Mouse (Mus musculus) neural tube, embryonic 15.5 days (tissue): ENCODE measurements around the gene Ptcd2. TPM values are rescaled to one million over a fixed set of nuclear protein-coding genes. Genes with fewer than 3 reads are reported as not detected.

ENCODE experiments used
- ATAC-seq: fragments of 200-750 bp; cut with Nextera tagmentation; 2 replicates; pipeline ENCODE4 v1.8.0; 2017; ENCODE audit warnings: mild to moderate bottlenecking, moderate TSS enrichment, moderate library complexity; ENCODE audit not compliant: low FRiP score
- H3K27ac ChIP-seq: fragments of 300-500 bp; sonication (generic); replicated peaks from 2 replicates; pipeline ENCODE4 v1.5.1; 2015; ENCODE audit warnings: mild to moderate bottlenecking, inconsistent platforms
- H3K27me3 ChIP-seq: fragments of 300-500 bp; sonication (generic); replicated peaks from 2 replicates; pipeline ENCODE4 v1.6.1; 2015; ENCODE audit warnings: inconsistent platforms
- H3K36me3 ChIP-seq: fragments of 300-500 bp; sonication (generic); 2 replicates; pipeline ENCODE4 v1.6.1; 2015; ENCODE audit warnings: inconsistent platforms
- H3K4me1 ChIP-seq: fragments of 300-500 bp; sonication (generic); 2 replicates; pipeline ENCODE4 v1.6.1; 2015; ENCODE audit warnings: inconsistent platforms
- H3K4me2 ChIP-seq: fragments of 300-500 bp; sonication (generic); 2 replicates; pipeline ENCODE4 v1.6.1; 2015; ENCODE audit warnings: inconsistent platforms, mild to moderate bottlenecking, moderate library complexity
- H3K4me3 ChIP-seq: fragments of 300-500 bp; sonication (generic); replicated peaks from 2 replicates; pipeline ENCODE4 v1.5.1; 2015; ENCODE audit warnings: mild to moderate bottlenecking, inconsistent platforms
- H3K9ac ChIP-seq: fragments of 300-500 bp; sonication (generic); replicated peaks from 2 replicates; pipeline ENCODE4 v1.6.1; 2015; ENCODE audit warnings: mild to moderate bottlenecking, inconsistent platforms
- H3K9me3 ChIP-seq: fragments of 300-500 bp; sonication (generic); replicated peaks from 2 replicates; pipeline ENCODE4 v1.6.1; 2016; ENCODE audit warnings: inconsistent platforms
- WGBS: fragments of 180-500 bp; shearing (Covaris S2); methylation state at CpG from one replicate; pipeline ENCODE4 v1.1.7; 2015; ENCODE audit warnings: mixed read lengths; 5-methylcytosine and 5-hydroxymethylcytosine counted together
- polyA plus RNA-seq: library from polyadenylated mRNA; unstranded; fragments of >200 nt; fragmentation: Nextera tagmentation; extraction: Ambion mirVana; gene quantifications from 2 replicates; pipeline ENCODE4 v1.2.1, GENCODE M21; 2015

Ptcd2 gene
- polyA plus RNA-seq, 1 experiment from 2014 or later: 59.6 TPM

DNA sequence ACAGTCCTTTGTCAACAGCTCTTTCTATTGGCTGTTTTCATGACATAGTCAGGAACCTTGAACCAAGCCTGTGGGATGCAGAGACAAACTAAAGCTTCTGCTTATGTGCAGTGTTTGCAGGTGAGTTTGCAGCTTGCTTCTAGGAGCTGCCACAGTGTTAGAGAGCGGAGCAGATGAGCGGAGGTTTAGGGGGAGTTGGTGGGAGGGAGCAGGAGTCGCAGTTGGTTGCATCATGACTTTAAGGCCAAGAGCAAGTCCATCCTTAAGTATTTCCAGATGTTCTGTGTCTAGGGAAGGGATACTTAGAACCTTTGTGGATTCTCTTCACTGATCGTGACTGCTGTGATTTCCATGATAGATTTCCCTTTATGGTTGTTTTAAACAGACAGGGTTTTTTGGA is 29.7 kb upstream of the Ptcd2 start:
- no peak overlapping the region for H3K4me2 ChIP-seq
- H3K9me3 ChIP-seq: no peaks in the 10 kb centered on the region
- no peak overlapping the region for H3K9ac ChIP-seq
- H3K4me1 ChIP-seq: 0 out of 2 replicates have a peak, but pooled peaks cover 3% of the 10 kb centered on the region
- WGBS: 88% methylated on average over 4 of the region's 4 CpGs
- no peaks in the 10 kb centered on the region for H3K36me3 ChIP-seq
- no peak for ATAC-seq
- H3K27ac ChIP-seq: no peak overlapping the region
- no peak overlapping the region for H3K4me3 ChIP-seq
- no peaks in the 10 kb centered on the region for H3K27me3 ChIP-seq

GRCm38 (mm10) chr13:99373684-99374083 is 29.2 kb upstream of the Ptcd2 start:
- no peak for ATAC-seq
- Histone ChIP-seq H3K4me2 (no peak overlapping the region), H3K36me3 (no peaks in the 10 kb centered on the region), H3K9ac (no peak overlapping the region), H3K4me1 (0 out of 2 replicates have a peak, but pooled peaks cover 3% of the 10 kb centered on the region), H3K27me3 (no peaks in the 10 kb centered on the region), H3K9me3 (no peaks in the 10 kb centered on the region), H3K27ac (no peak overlapping the region), H3K4me3 (no peak overlapping the region)
- 81% methylated on average over 7 of the region's 7 CpGs for WGBS

DNA sequence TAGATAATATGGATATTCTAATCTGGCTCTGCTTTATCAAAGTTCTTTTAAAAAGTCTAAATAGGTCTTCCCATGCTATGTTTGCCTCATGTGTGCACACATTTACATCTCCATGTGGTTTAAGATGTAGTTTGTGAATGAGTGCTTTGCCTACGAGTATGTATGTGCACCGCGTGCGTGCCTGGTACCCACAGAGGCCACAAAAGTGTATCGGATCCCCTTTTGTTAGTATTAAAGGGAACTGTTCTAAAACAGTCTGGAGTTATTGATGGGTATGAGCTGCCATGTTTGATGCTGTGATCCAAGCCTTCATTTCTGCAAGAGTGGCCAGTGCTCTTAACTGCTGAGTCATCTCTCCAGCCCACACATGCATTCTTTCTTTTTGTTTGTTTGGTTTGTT is 26.8 kb upstream of the Ptcd2 start:
- Histone ChIP-seq H3K27ac (no peak overlapping the region), H3K9ac (no peak overlapping the region), H3K4me2 (no peak overlapping the region), H3K36me3 (no peaks in the 10 kb centered on the region), H3K4me1 (0 out of 2 replicates have a peak, but pooled peaks cover 3% of the 10 kb centered on the region), H3K4me3 (no peak overlapping the region), H3K27me3 (no peaks in the 10 kb centered on the region), H3K9me3 (no peaks in the 10 kb centered on the region)
- ATAC-seq: no peak
- 81% methylated on average over 5 of the region's 5 CpGs for WGBS

GRCm38 (mm10) chr13:99369103-99369502 is 24.6 kb upstream of the Ptcd2 start:
- H3K9ac ChIP-seq: no peak overlapping the region
- H3K4me3 ChIP-seq: no peak overlapping the region
- no peak overlapping the region for H3K4me2 ChIP-seq
- H3K27ac ChIP-seq: no peak overlapping the region
- H3K9me3 ChIP-seq: no peaks in the 10 kb centered on the region
- no peak for ATAC-seq
- no peaks in the 10 kb centered on the region for H3K4me1 ChIP-seq
- H3K36me3 ChIP-seq: peaks cover 5% of the 10 kb centered on the region; the same call in 1 of the 2 replicates
- H3K27me3 ChIP-seq: no peaks in the 10 kb centered on the region
- WGBS: 51% methylated on average over 12 of the region's 12 CpGs

DNA sequence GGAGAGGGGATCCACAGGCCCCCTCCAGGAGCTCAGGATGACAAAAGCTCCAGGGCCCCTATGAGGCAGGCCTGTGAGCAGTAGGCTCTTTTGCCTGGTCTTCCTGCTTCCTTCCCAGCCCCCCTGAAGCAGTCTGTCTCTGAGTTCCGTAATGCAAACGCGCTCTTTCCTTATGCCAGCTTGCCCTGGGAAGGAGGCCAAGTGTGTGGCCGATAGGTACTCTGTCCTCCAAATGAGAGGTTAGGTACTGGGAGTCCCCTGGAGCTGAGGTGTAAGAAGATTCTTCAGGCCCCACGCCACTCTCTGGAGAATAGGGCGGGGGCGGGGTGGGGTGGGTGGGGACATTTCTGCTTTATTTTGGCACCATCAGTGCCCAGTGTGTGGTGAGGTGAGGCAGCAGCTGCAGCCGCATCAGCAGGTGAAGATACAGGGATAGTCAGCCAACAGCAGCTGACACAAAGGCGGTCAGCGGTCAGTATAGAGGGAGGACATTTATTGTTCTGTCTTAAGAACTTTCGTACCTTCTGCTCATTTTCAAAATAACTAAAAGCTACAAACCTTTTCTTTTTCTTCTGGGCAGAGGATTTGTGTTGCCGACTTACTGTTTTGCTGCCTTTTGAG is 23.2 kb upstream of the Ptcd2 start:
- peaks cover 5% of the 10 kb centered on the region; the same call in 1 of the 2 replicates for H3K36me3 ChIP-seq
- 86% methylated on average over 12 of the region's 12 CpGs for WGBS
- no peak overlapping the region for H3K27ac ChIP-seq
- no peak overlapping the region for H3K9ac ChIP-seq
- H3K4me3 ChIP-seq: no peak overlapping the region
- no peaks in the 10 kb centered on the region for H3K4me1 ChIP-seq
- ATAC-seq: no peak
- H3K4me2 ChIP-seq: no peak overlapping the region
- no peaks in the 10 kb centered on the region for H3K27me3 ChIP-seq
- H3K9me3 ChIP-seq: no peaks in the 10 kb centered on the region

- no peak overlapping the region for H3K4me2 ChIP-seq
- H3K4me1 ChIP-seq: no peaks in the 10 kb centered on the region
- H3K36me3 ChIP-seq: peaks cover 5% of the 10 kb centered on the region; the same call in 1 of the 2 replicates
- H3K9ac ChIP-seq: no peak overlapping the region
- H3K4me3 ChIP-seq: no peak overlapping the region
- no peak overlapping the region for H3K27ac ChIP-seq
- ATAC-seq: no peak
- no peaks in the 10 kb centered on the region for H3K27me3 ChIP-seq
- WGBS: 93% methylated on average over 5 of the region's 5 CpGs
- no peaks in the 10 kb centered on the region for H3K9me3 ChIP-seq
These were observed 22.1 kb upstream of the Ptcd2 start for GRCm38 (mm10) chr13:99366422-99367175.

- WGBS: 47% methylated on average over 4 of the region's 4 CpGs
- peaks cover 5% of the 10 kb centered on the region; the same call in 1 of the 2 replicates for H3K36me3 ChIP-seq
- no peaks in the 10 kb centered on the region for H3K27me3 ChIP-seq
- no peak overlapping the region for H3K4me2 ChIP-seq
- H3K9me3 ChIP-seq: no peaks in the 10 kb centered on the region
- no peaks in the 10 kb centered on the region for H3K4me1 ChIP-seq
- H3K27ac ChIP-seq: no peak overlapping the region
- H3K9ac ChIP-seq: no peak overlapping the region
- no peak for ATAC-seq
- no peak overlapping the region for H3K4me3 ChIP-seq
These were observed 19.4 kb upstream of the Ptcd2 start for GRCm38 (mm10) chr13:99363866-99364265.

DNA sequence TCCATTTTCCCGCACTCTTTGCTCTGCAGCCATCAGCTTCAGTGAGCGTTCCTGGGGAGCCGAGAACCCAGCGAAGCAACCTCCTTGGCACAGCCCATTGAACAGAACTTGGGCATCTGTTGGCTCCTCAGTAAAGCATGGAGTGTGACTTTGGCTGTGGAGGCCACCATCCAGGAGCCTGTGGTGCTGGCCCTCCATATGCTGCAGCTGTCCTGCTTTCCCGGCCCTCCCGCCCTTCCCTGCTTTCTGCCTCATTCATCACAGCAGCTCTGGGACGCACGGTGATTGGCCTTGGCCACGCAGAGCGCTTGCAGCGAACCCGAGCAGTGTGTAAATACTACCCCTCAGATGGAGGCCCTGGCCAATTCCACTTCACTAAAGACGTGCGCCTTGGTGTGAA is 14.4 kb upstream of the Ptcd2 start:
- Histone ChIP-seq H3K4me2 (no peak overlapping the region), H3K9ac (no peak overlapping the region), H3K36me3 (no peaks in the 10 kb centered on the region), H3K4me3 (no peak overlapping the region), H3K9me3 (no peaks in the 10 kb centered on the region), H3K27me3 (no peaks in the 10 kb centered on the region), H3K4me1 (peaks cover 1% of the 10 kb centered on the region; the same call in 1 of the 2 replicates), H3K27ac (no peak overlapping the region)
- no peak for ATAC-seq
- 66% methylated on average over 14 of the region's 14 CpGs for WGBS

DNA sequence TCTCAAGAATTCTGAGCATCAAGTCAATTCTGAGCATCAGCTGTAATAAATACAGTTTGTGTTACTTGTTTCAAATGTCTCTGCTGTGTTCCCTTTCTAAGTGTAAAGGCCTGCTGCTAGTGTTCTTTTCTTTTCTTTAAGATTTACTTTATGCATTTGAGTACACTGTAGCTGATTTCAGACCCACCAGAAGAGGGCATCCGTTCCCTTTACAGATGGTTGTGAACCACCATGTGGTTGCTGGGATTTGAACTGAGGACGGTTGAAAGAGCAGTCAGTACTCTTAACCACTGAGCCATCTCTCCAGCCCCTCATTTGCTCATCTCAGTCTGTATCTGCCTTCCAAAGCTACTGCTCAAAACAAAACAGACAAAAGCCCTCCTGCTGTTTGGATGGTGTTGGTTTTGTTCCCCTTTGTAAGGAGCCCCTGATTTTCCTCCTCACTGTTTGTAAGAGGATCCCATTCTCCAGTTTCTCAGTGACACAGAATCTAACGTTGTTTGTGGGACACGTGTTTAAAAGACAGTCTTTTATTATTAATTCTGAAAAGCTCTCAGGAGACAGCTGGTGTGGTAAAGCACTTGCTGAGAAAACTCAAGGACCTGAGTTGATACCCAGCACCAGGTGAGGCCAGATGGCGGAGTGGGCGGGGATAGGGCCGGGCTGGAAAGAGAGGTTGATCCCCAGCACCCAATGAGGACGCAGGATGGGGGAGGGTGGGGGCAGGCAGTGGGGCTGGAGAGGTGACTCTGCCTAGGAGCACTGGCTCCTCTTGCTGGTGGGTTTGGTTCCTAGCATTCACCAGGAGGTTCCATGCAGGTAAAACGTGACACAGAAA is 12.1 kb upstream of the Ptcd2 start:
- no peak for ATAC-seq
- H3K27ac ChIP-seq: no peak overlapping the region
- H3K4me3 ChIP-seq: no peak overlapping the region
- peaks cover 7% of the 10 kb centered on the region for H3K4me1 ChIP-seq
- no peak overlapping the region for H3K9ac ChIP-seq
- no peaks in the 10 kb centered on the region for H3K9me3 ChIP-seq
- H3K27me3 ChIP-seq: no peaks in the 10 kb centered on the region
- 0 out of 2 replicates have a peak, but pooled peaks cover 2% of the 10 kb centered on the region for H3K36me3 ChIP-seq
- WGBS: 35% methylated on average over 9 of the region's 9 CpGs
- no peak overlapping the region for H3K4me2 ChIP-seq

- 65% methylated on average over 7 of the region's 7 CpGs for WGBS
These were observed 11.4 kb upstream of the Ptcd2 start for GRCm38 (mm10) chr13:99355861-99356260.

GRCm38 (mm10) chr13:99355072-99355471 is 10.6 kb upstream of the Ptcd2 start:
- Histone ChIP-seq H3K4me3 (no peak overlapping the region), H3K36me3 (peaks cover 7% of the 10 kb centered on the region), H3K9me3 (no peaks in the 10 kb centered on the region), H3K9ac (no peak overlapping the region), H3K4me1 (peaks cover 7% of the 10 kb centered on the region), H3K27ac (no peak overlapping the region), H3K27me3 (no peaks in the 10 kb centered on the region), H3K4me2 (no peak overlapping the region)
- ATAC-seq: no peak
- 84% methylated on average over 6 of the region's 6 CpGs for WGBS

More at GRCm38 (mm10) chr13:99355861-99356260, 11.4 kb upstream of the Ptcd2 start:
- H3K9ac ChIP-seq: no peak overlapping the region
- peaks cover 7% of the 10 kb centered on the region for H3K4me1 ChIP-seq
- H3K36me3 ChIP-seq: 0 out of 2 replicates have a peak, but pooled peaks cover 6% of the 10 kb centered on the region
- ATAC-seq: no peak
- H3K27ac ChIP-seq: no peak overlapping the region
- no peaks in the 10 kb centered on the region for H3K27me3 ChIP-seq
- no peak overlapping the region for H3K4me3 ChIP-seq
- H3K9me3 ChIP-seq: no peaks in the 10 kb centered on the region
- H3K4me2 ChIP-seq: no peak overlapping the region
